Mouse (Mus musculus) cerebellum, postnatal 14 days (tissue): ENCODE results near the gene Setd7.

ENCODE experiments used
- DNase-seq, 2 experiments: peaks; one replicate each; pipeline ENCODE4 v3.0.0; 2021; ENCODE audit warnings: mixed read lengths in 2 of 2

The Setd7 gene

DNA sequence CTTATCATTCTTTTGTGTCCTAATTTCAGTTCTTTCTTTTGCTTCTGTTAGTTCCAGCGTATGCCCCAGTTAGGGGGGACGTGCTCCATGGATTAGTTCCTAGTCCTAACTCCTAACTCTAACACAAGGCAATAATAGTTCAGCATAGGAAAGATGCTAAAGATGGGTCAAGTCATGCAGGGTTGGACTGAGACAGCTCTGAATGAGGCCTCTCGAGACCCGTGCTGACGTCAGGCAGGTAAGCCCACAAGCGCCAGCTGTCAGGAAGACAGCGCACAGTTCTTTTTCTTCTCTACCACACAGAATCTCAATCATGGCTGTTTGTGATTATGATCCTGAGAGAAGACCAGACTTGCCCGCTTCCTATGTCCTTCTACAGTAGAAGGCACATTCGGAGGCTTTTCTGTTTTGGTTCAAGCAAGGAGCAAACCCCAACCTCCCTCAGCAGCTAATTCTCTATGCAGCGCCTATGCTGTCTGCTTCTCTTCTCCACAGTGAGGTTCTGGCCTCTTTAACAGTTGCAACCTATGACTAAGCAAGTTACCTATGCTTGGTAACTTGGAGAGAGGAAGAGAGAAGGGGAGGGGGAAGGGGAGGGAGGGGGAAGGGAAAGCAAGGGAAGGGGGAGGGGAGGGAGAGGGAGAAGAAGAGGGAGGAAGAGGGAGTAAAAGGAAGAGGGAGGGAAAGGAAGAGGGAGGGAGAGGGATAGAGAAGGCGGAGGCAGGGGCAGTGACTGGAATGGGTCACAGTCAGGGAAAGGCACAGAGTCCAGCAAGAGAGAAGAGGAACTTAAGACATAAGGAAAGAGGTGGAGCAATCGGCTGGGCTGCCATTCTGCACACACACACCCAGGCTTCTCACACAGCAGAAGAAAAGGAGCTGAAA, 42.6 kb downstream of the Setd7 start:
- no peak for DNase-seq

DNA sequence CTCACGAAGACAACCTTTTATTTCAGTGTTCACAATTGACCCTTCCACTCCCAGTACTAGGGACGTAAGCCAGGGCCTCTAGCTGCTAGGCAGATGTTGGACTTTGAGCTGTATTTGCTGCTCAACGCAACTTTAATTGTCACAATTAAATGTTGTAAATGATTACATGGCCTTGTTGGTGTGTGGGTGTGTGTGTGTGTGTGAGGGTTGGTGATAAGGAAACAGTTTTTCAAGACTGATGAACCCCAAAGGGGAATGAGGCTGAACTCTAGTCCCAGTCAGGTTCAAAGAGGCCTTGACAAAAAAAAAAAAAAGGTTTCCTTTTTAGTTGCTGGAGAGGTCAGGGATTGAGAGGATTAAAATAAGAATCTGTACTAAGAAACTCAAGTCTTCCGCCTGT, 43.2 kb downstream of the Setd7 start:
- DNase-seq, result no peak

DNA sequence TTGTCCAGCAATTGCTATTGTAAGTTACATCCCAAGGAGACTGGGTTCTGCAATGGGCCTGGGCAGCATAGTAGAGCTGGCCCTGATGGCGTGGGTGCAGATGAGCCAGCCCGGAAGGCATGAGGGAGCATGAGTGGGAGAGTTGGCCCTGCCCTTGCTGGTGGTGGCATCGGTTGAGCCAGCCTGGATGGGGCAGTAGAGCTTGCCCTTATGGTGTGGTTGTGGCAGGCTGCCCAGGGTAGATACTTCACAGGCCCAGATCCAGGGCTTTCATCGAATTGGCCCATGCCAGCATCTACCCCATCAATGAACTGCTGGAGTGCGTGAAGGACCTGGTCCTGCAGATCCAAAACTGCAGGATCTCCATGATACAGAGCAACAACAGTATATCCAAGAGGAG, 48.7 kb downstream of the Setd7 start:
- DNase-seq, result peak; percentile 55 to 56

GRCm38 (mm10) chr3:51510903-51511302, 49.8 kb downstream of the Setd7 start:
- peak; percentile 87 to 92 for DNase-seq

DNA sequence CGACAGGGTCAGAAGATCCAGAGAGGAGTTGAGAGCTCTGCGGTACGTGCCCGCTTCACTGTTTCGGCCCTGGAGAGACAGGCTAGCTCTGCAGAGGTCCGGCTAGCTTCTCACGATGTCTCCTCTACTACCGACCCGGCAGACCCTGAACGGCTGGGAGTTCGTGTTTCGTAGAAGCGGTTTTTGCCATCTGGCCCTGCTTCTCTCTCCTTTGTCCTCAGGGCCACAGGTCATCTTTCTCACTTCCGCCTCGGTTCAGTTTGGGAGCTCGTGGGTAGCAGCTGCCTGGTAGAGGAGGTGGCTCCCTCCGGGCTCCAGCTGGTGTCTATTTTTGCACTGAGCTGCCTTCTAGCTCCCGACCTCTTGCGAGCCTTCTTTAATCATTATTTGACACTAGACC, 55.2 kb downstream of the Setd7 start:
- DNase-seq, result peak; percentile 36 to 55

DNA sequence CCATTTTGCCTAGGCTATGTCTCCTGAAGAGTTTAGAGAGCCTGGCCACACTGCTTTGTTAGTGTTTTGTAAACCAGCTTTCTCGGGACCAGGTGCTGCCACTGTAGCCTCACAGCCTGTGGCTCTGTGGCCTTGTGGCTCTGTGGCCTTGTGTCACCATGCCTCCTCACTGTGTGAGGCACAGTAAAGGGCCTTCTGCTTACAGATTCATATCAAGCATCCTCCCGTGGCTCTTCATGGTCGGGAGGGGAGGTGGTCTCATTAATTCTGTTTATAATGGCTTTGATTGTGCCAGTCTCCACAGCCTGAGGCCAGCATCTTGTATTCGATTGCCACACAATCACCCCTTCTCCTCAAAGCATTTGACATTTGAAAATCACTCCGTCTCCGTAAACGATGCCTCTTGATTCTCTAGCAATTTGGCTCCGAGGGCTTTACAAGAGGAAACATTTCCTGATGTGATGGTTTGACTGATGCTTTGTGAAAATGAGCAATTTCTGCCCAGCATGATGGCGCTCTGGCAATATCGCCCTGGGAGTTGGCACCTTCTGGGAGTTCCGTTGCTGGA, 56.2 kb downstream of the Setd7 start:
- DNase-seq, result no peak

- no peak for DNase-seq
Measured at GRCm38 (mm10) chr3:51499876-51500275, 60.8 kb downstream of the Setd7 start.

GRCm38 (mm10) chr3:51498659-51499058, 62.0 kb downstream of the Setd7 start:
- no peak for DNase-seq

GRCm38 (mm10) chr3:51497978-51498377, 62.7 kb downstream of the Setd7 start:
- DNase-seq, result no peak

GRCm38 (mm10) chr3:51495646-51496045, 65.0 kb downstream of the Setd7 start:
- no peak for DNase-seq

- DNase-seq, result no peak
Measured at GRCm38 (mm10) chr3:51494466-51494865, 66.2 kb downstream of the Setd7 start.

DNA sequence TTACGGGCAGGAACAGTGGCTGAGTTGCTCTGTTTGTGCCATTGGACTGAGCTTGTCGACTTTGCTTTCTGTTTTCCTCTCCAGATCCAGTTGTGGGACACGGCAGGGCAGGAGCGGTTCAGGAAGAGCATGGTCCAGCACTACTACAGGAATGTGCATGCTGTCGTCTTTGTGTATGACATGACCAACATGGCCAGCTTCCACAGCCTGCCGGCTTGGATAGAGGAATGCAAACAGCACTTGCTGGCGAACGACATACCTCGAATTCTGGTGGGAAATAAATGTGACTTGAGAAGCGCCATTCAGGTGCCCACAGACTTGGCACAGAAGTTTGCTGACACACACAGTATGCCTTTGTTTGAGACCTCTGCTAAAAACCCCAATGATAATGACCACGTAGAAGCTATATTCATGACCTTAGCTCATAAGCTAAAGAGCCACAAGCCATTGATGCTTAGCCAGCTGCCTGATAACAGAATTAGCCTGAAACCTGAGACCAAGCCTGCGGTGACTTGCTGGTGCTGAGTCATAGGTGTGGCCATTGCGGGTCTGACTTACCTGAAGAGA, 67.3 kb downstream of the Setd7 start:
- DNase-seq, result no peak

- DNase-seq, result no peak
Measured at GRCm38 (mm10) chr3:51490088-51490753, 70.5 kb downstream of the Setd7 start.

- peak; percentile 18 to 34 for DNase-seq
Measured at GRCm38 (mm10) chr3:51486491-51487195, 74.0 kb downstream of the Setd7 start.

GRCm38 (mm10) chr3:51485347-51485746, 75.3 kb downstream of the Setd7 start:
- no peak for DNase-seq

GRCm38 (mm10) chr3:51484370-51484769, 76.3 kb downstream of the Setd7 start:
- DNase-seq, result no peak

DNA sequence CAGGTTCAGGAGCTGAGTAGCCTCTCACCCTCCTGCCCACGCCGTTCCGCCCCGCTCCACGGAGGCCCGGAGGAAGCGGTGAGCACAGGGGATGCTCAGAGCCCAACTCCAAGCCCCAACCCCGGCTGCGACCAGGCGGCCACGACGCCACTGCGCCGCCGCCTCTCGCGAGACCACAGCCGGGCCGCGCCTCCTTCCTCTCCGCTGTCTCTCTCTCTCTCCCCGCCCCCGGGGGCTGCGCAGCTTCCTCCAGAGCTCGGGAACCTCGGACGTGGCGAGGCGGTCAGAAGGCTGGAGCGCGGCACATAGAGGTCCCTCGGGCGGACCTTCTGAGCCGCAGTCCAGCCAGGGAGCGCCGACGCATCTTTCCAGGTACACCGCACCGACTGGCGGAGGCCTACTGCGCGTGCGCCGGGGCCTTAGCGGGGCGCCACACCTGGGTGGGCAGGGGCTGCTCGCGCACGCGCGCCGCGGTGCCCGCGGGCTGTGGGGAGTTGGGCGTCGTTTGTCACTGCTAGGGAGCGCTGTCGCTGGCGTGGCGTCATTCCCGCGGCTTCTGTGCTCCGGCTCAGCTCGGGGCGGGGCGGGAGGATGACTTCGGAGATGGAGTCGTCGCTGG, 76.8 kb downstream of the Setd7 start, which contains the start of gene Rab33b:
TSS of gene Rab33b (plus strand) at position 180 of the 619 bp plus-strand sequence.
- DNase-seq, result peak; percentile 98 to 99

DNA sequence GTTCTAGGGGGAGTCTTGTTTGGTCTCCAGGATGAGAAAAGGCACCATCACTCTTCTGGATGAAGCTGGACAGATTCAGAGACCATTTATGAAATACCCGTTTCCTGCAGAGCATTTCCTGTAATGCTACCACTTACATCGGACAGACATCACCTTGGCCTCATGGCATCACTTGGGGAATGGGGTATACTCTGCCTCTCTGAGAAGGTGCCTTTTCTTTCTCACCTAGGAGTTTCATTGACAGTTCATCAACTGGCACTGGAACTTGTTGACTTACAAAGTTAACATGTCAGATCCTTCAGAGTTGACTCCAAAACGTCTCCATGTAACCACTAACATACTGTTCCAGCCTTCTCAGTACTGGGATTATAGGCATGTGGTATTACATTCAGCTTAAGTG, 77.9 kb downstream of the Setd7 start:
- no peak for DNase-seq

DNA sequence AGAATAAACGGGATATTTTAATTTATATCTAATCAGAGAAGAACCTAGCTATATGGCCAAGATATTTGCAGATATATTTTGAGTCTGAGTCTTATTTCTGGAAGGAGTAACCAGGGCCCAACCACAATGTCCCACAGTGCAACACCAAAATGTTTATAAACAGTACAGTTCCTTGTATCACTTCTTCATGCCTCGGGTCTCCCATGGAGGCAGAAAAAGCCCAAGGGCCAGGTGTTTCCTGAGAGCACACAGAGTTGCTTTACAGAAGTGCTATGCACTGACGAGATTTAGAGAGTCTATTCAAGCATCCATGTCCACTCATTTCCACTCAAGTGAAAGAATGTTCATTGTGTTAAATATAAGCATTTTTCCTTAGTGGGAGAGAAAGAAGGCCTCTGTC, 78.8 kb downstream of the Setd7 start:
- no peak for DNase-seq

GRCm38 (mm10) chr3:51481059-51481458, 79.6 kb downstream of the Setd7 start:
- DNase-seq, result peak; percentile 80 to 81

GRCm38 (mm10) chr3:51479893-51480292, 80.8 kb downstream of the Setd7 start:
- no peak for DNase-seq

GRCm38 (mm10) chr3:51475706-51476105, 85.0 kb downstream of the Setd7 start:
- no peak for DNase-seq
